Mouse (Mus musculus) limb, embryonic 11.5 days (tissue): ENCODE results near the gene Tent5c. TPM values are rescaled to one million over a fixed set of nuclear protein-coding genes. Genes with fewer than 3 reads are reported as not detected.

Experiments used
- ATAC-seq: fragments of 200-750 bp; cut with Nextera tagmentation; 2 replicates; pipeline ENCODE4 v1.8.0; 2017; ENCODE audit warnings: low read depth; ENCODE audit not compliant: insufficient number of reproducible peaks, low FRiP score, low TSS enrichment
- DNase-seq: peaks from one replicate; pipeline ENCODE4 v3.0.0-alpha.2; 2015; ENCODE audit warnings: low spot score
- H3K27ac ChIP-seq: fragments of 300-500 bp; sonication (generic); replicated peaks from 2 replicates; pipeline ENCODE4 v1.5.1; 2014; ENCODE audit warnings: low read depth, mild to moderate bottlenecking, low read length
- H3K27me3 ChIP-seq: fragments of 300-500 bp; sonication (generic); 2 replicates; pipeline ENCODE4 v1.6.1; 2014; ENCODE audit warnings: mild to moderate bottlenecking, low read length, mixed read lengths; ENCODE audit not compliant: control insufficient read depth, insufficient read depth
- H3K36me3 ChIP-seq: fragments of 300-500 bp; sonication (generic); 2 replicates; pipeline ENCODE4 v1.6.1; 2014; ENCODE audit warnings: mild to moderate bottlenecking, low read length, moderate library complexity, mixed read lengths; ENCODE audit not compliant: control insufficient read depth, insufficient read depth
- H3K4me1 ChIP-seq: fragments of 300-500 bp; sonication (generic); 2 replicates; pipeline ENCODE4 v1.6.1; 2014; ENCODE audit warnings: low read length, mixed read lengths; ENCODE audit not compliant: control insufficient read depth, insufficient read depth
- H3K4me2 ChIP-seq: fragments of 300-500 bp; sonication (generic); 2 replicates; pipeline ENCODE4 v1.6.1; 2014; ENCODE audit warnings: low read depth, mild to moderate bottlenecking, moderate library complexity; ENCODE audit not compliant: severe bottlenecking
- H3K4me3 ChIP-seq: fragments of 300-500 bp; sonication (generic); 2 replicates; pipeline ENCODE4 v1.5.1; 2014; ENCODE audit warnings: low read depth, low read length
- H3K9ac ChIP-seq: fragments of 300-500 bp; sonication (generic); 2 replicates; pipeline ENCODE4 v1.6.1; 2014; ENCODE audit warnings: mild to moderate bottlenecking, low read length
- H3K9me3 ChIP-seq: fragments of 300-500 bp; sonication (generic); 2 replicates; pipeline ENCODE4 v1.6.1; 2016; ENCODE audit warnings: low read length; ENCODE audit not compliant: control insufficient read depth
- WGBS: fragments of 180-500 bp; shearing (Covaris S2); extraction: QIAGEN DNeasy Blood & Tissue Kit; methylation state at CpG from one replicate; pipeline ENCODE4 v1.1.7; 2014; 5-methylcytosine and 5-hydroxymethylcytosine counted together
- polyA plus RNA-seq: library from polyadenylated mRNA; unstranded; fragments of >200 nt; fragmentation: Nextera tagmentation; extraction: Ambion mirVana; gene quantifications from 2 replicates; pipeline ENCODE4 v1.2.1, GENCODE M21; 2014

Tent5c gene
- polyA plus RNA-seq, 1 experiment from 2014 or later = 2.7 TPM

GRCm38 (mm10) chr3:100482324-100482911, 6.7 kb downstream of the Tent5c start:
- Histone ChIP-seq H3K9ac (no peak overlapping the region), H3K9me3 (no peaks in the 10 kb centered on the region), H3K36me3 (no peaks in the 10 kb centered on the region), H3K4me2 (no peak overlapping the region), H3K27me3 (peaks cover 9% of the 10 kb centered on the region), H3K27ac (no peak overlapping the region), H3K4me3 (no peak overlapping the region), H3K4me1 (no peaks in the 10 kb centered on the region)
- DNase-seq = no peak
- 68% methylated on average over 7 of the region's 7 CpGs for WGBS
- no peak for ATAC-seq

GRCm38 (mm10) chr3:100480251-100481005, 8.7 kb downstream of the Tent5c start:
- no peak overlapping the region for H3K4me2 ChIP-seq
- H3K27ac ChIP-seq = no peak overlapping the region
- no peak overlapping the region for H3K9ac ChIP-seq
- ATAC-seq (no peak), DNase-seq (no peak)
- H3K4me1 ChIP-seq = no peaks in the 10 kb centered on the region
- no peaks in the 10 kb centered on the region for H3K27me3 ChIP-seq
- no peaks in the 10 kb centered on the region for H3K36me3 ChIP-seq
- H3K4me3 ChIP-seq = no peak overlapping the region
- H3K9me3 ChIP-seq = no peaks in the 10 kb centered on the region
- 80% methylated on average over 7 of the region's 7 CpGs for WGBS

- DNase-seq = no peak
- WGBS = 32% methylated on average over 7 of the region's 8 CpGs
- no peak overlapping the region for H3K4me2 ChIP-seq
Observed at GRCm38 (mm10) chr3:100474950-100475472, 14.1 kb downstream of the Tent5c start.

GRCm38 (mm10) chr3:100474536-100474935, 14.6 kb downstream of the Tent5c start:
- H3K4me1 ChIP-seq = no peaks in the 10 kb centered on the region
- DNase-seq (no peak), ATAC-seq (no peak)
- H3K9me3 ChIP-seq = no peaks in the 10 kb centered on the region
- H3K9ac ChIP-seq = no peak overlapping the region
- no peaks in the 10 kb centered on the region for H3K36me3 ChIP-seq
- WGBS = 85% methylated on average over 7 of the region's 7 CpGs
- H3K4me3 ChIP-seq = no peak overlapping the region
- H3K4me2 ChIP-seq = no peak overlapping the region
- no peaks in the 10 kb centered on the region for H3K27me3 ChIP-seq
- no peak overlapping the region for H3K27ac ChIP-seq

More at GRCm38 (mm10) chr3:100474950-100475472, 14.1 kb downstream of the Tent5c start:
- no peak overlapping the region for H3K4me3 ChIP-seq
- no peak overlapping the region for H3K27ac ChIP-seq
- no peak overlapping the region for H3K9ac ChIP-seq
- H3K36me3 ChIP-seq = no peaks in the 10 kb centered on the region
- H3K27me3 ChIP-seq = no peaks in the 10 kb centered on the region
- no peak for ATAC-seq
- H3K4me1 ChIP-seq = no peaks in the 10 kb centered on the region
- no peaks in the 10 kb centered on the region for H3K9me3 ChIP-seq

- H3K36me3 ChIP-seq = no peaks in the 10 kb centered on the region
- H3K27me3 ChIP-seq = no peaks in the 10 kb centered on the region
- H3K4me1 ChIP-seq = no peaks in the 10 kb centered on the region
- H3K9ac ChIP-seq = no peak overlapping the region
- H3K9me3 ChIP-seq = no peaks in the 10 kb centered on the region
- no peak overlapping the region for H3K4me2 ChIP-seq
- DNase-seq = no peak
- no peak overlapping the region for H3K27ac ChIP-seq
- ATAC-seq = no peak
- 91% methylated on average over 21 of the region's 21 CpGs for WGBS
- no peak overlapping the region for H3K4me3 ChIP-seq
Observed at GRCm38 (mm10) chr3:100473146-100473545, 16.0 kb downstream of the Tent5c start.

GRCm38 (mm10) chr3:100470902-100471301, 18.2 kb downstream of the Tent5c start:
- H3K9me3 ChIP-seq = no peaks in the 10 kb centered on the region
- no peaks in the 10 kb centered on the region for H3K27me3 ChIP-seq
- H3K4me3 ChIP-seq = no peak overlapping the region
- H3K9ac ChIP-seq = no peak overlapping the region
- H3K27ac ChIP-seq = no peak overlapping the region; the same call in 1 of the 2 replicates
- no peaks in the 10 kb centered on the region for H3K36me3 ChIP-seq
- H3K4me1 ChIP-seq = no peaks in the 10 kb centered on the region
- 77% methylated on average over 3 of the region's 3 CpGs for WGBS
- ATAC-seq (no peak), DNase-seq (no peak)
- no peak overlapping the region for H3K4me2 ChIP-seq

GRCm38 (mm10) chr3:100470101-100470500, 19.0 kb downstream of the Tent5c start:
- ATAC-seq (no peak), DNase-seq (no peak)
- H3K4me2 ChIP-seq = no peak overlapping the region
- 87% methylated on average over 3 of the region's 3 CpGs for WGBS
- no peak overlapping the region for H3K27ac ChIP-seq
- H3K9me3 ChIP-seq = no peaks in the 10 kb centered on the region
- H3K4me3 ChIP-seq = no peak overlapping the region
- no peaks in the 10 kb centered on the region for H3K36me3 ChIP-seq
- H3K9ac ChIP-seq = no peak overlapping the region
- H3K4me1 ChIP-seq = no peaks in the 10 kb centered on the region
- no peaks in the 10 kb centered on the region for H3K27me3 ChIP-seq

GRCm38 (mm10) chr3:100466551-100466950, 22.6 kb downstream of the Tent5c start:
- H3K4me2 ChIP-seq = no peak overlapping the region
- no peak overlapping the region for H3K4me3 ChIP-seq
- no peaks in the 10 kb centered on the region for H3K9me3 ChIP-seq
- peaks cover 5% of the 10 kb centered on the region for H3K4me1 ChIP-seq
- ATAC-seq (no peak), DNase-seq (no peak)
- no peaks in the 10 kb centered on the region for H3K27me3 ChIP-seq
- no peaks in the 10 kb centered on the region for H3K36me3 ChIP-seq
- no peak overlapping the region for H3K27ac ChIP-seq
- WGBS = 88% methylated on average over 4 of the region's 4 CpGs
- H3K9ac ChIP-seq = no peak overlapping the region
